Mouse (Mus musculus): Measurements from ENCODE around the gene Tor1b. TPM values are rescaled to one million over a fixed set of nuclear protein-coding genes. Genes with fewer than 3 reads are reported as not detected.

Gene Tor1b
- polyA plus RNA-seq (2015; fragmentation: Nextera tagmentation; extraction: Ambion mirVana), result 18.2 and 19.7 TPM in 2 replicates

GRCm38 (mm10) chr2:30952824-30953490 is at the start of gene Tor1b:
Gene Tor1b (plus strand): TSS chr2:30952959.

GRCm38 (mm10) chr2:30929483-30930045 is 23.2 kb upstream of the Tor1b start, which contains the start of gene Ptges:
Gene Ptges (minus strand): TSS chr2:30929863.

GRCm38 (mm10) chr2:30967352-30968327 is 14.9 kb downstream of the Tor1b start, which contains the start of gene Tor1a:
Gene Tor1a (minus strand): TSS chr2:30967933.

GRCm38 (mm10) chr2:30981790-30982513 is 29.2 kb downstream of the Tor1b start, which contains the start of the genes BC005624 and Usp20:
Gene BC005624 (minus strand): TSS chr2:30982201.
Gene Usp20 (plus strand): TSS chr2:30982279.

Other genes starting within 250 kb of the Tor1b start
- 2.3 and 2.4 TPM in 2 replicates for gene 1700001O22Rik, start 149.3 kb upstream of the Tor1b start, polyA plus RNA-seq (2015; fragmentation: Nextera tagmentation; extraction: Ambion mirVana)
- 96.5 and 103 TPM in 2 replicates for gene Ntmt1, start 145.1 kb upstream of the Tor1b start, polyA plus RNA-seq (2015; fragmentation: Nextera tagmentation; extraction: Ambion mirVana)
- 44.4 and 45.8 TPM in 2 replicates for gene Asb6, start 122.6 kb upstream of the Tor1b start, polyA plus RNA-seq (2015; fragmentation: Nextera tagmentation; extraction: Ambion mirVana)
- gene Prrx2, start 118.0 kb upstream of the Tor1b start, polyA plus RNA-seq (2015; fragmentation: Nextera tagmentation; extraction: Ambion mirVana), result 2.2 and 6.1 TPM in 2 replicates
- gene Ptges, start 23.1 kb upstream of the Tor1b start, polyA plus RNA-seq (2015; fragmentation: Nextera tagmentation; extraction: Ambion mirVana), result 4.6 and 4.7 TPM in 2 replicates
- gene Tor1a, start 15.0 kb downstream of the Tor1b start, polyA plus RNA-seq (2015; fragmentation: Nextera tagmentation; extraction: Ambion mirVana), result 74.0 and 82.1 TPM in 2 replicates
- gene BC005624, start 29.2 kb downstream of the Tor1b start, polyA plus RNA-seq (2015; fragmentation: Nextera tagmentation; extraction: Ambion mirVana), result 75.2 and 80.2 TPM in 2 replicates
- gene Usp20, start 29.3 kb downstream of the Tor1b start, polyA plus RNA-seq (2015; fragmentation: Nextera tagmentation; extraction: Ambion mirVana), result 29.9 and 32.1 TPM in 2 replicates
- gene Fnbp1, start 189.0 kb downstream of the Tor1b start, polyA plus RNA-seq (2015; fragmentation: Nextera tagmentation; extraction: Ambion mirVana), result 31.9 and 36.8 TPM in 2 replicates
- 27.8 and 28.2 TPM in 2 replicates for gene Gpr107, start 199.4 kb downstream of the Tor1b start, polyA plus RNA-seq (2015; fragmentation: Nextera tagmentation; extraction: Ambion mirVana)

All from neural tube, postnatal 0 days (tissue).